Mouse (Mus musculus): ENCODE data around the gene Dlx5. TPM values are rescaled to one million over a fixed set of nuclear protein-coding genes. Genes with fewer than 3 reads are reported as not detected.

Gene Dlx5
- not detected in 2 replicates for polyA plus RNA-seq (2012; rRNA removed)

- TF ChIP-seq CTCF (conservative IDR thresholded peaks at IDR 0.05; ENCODE audit: insufficient read depth, insufficient read length, low read depth, low read length), result no peak
- TF ChIP-seq POLR2A (IDR thresholded peaks at IDR 0.05; ENCODE audit: low read depth, low read length), result no peak
- H3K27me3 ChIP-seq (replicated peaks; ENCODE audit: control insufficient read depth, insufficient read depth, low read length), result peaks cover 13% of the 10 kb centered on the region; the same call in 1 of the 2 replicates
- 2% methylated on average over 39 of the region's 42 CpGs for WGBS
These were observed at the start of gene Dlx5 for GRCm38 (mm10) chr6:6881638-6882190. Gene Dlx5, minus strand, starts transcription at chr6:6882085.

GRCm38 (mm10) chr6:6931507-6931906 lies 49.6 kb upstream of the Dlx5 start:
- no peak for DNase-seq
- 82% methylated on average over 4 of the region's 4 CpGs for WGBS
- H3K27me3 ChIP-seq (replicated peaks; ENCODE audit: control insufficient read depth, insufficient read depth, low read length), result no peaks in the 10 kb centered on the region; the same call in 1 of the 2 replicates
- H3K27ac ChIP-seq (ENCODE audit: insufficient read depth, low read depth, low read length), result no peak overlapping the region
- no peaks in the 10 kb centered on the region for H3K36me3 ChIP-seq (ENCODE audit: control insufficient read depth, insufficient read depth, low read length)
- no peaks in the 10 kb centered on the region for H3K4me1 ChIP-seq (ENCODE audit: control insufficient read depth, insufficient read depth, low read length)
- no peak for TF ChIP-seq POLR2A (IDR thresholded peaks at IDR 0.05; ENCODE audit: low read depth, low read length)
- no peak overlapping the region for H3K4me3 ChIP-seq (ENCODE audit: insufficient read depth, low read depth, low read length)

More at GRCm38 (mm10) chr6:6881638-6882190, at the start of gene Dlx5:
- no peaks in the 10 kb centered on the region for H3K36me3 ChIP-seq (ENCODE audit: control insufficient read depth, insufficient read depth, low read length)
- H3K4me3 ChIP-seq (ENCODE audit: insufficient read depth, low read depth, low read length), result peak within 1 kb of the TSS; percentile 13; the same call in 1 of the 2 replicates
- no peak within 1 kb of the TSS for H3K27ac ChIP-seq (ENCODE audit: insufficient read depth, low read depth, low read length)
- H3K4me1 ChIP-seq (ENCODE audit: control insufficient read depth, insufficient read depth, low read length), result no peaks in the 10 kb centered on the region
- DNase-seq, result no peak

GRCm38 (mm10) chr6:6930831-6931230 lies 48.9 kb upstream of the Dlx5 start:
- no peak for TF ChIP-seq POLR2A (IDR thresholded peaks at IDR 0.05; ENCODE audit: low read depth, low read length)
- DNase-seq, result no peak
- WGBS, result 84% methylated on average over 4 of the region's 4 CpGs

GRCm38 (mm10) chr6:6925264-6925663 lies 43.4 kb upstream of the Dlx5 start:
- Histone ChIP-seq H3K36me3 (ENCODE audit: control insufficient read depth, insufficient read depth, low read length) (no peaks in the 10 kb centered on the region), H3K27me3 (replicated peaks; ENCODE audit: control insufficient read depth, insufficient read depth, low read length) (no peaks in the 10 kb centered on the region), H3K4me1 (ENCODE audit: control insufficient read depth, insufficient read depth, low read length) (no peaks in the 10 kb centered on the region), H3K4me3 (ENCODE audit: insufficient read depth, low read depth, low read length) (no peak overlapping the region), H3K27ac (ENCODE audit: insufficient read depth, low read depth, low read length) (no peak overlapping the region)
- 50% methylated on average over 1 of the region's 1 CpGs for WGBS
- TF ChIP-seq CTCF (conservative IDR thresholded peaks at IDR 0.05; ENCODE audit: insufficient read depth, insufficient read length, low read depth, low read length) (no peak), POLR2A (IDR thresholded peaks at IDR 0.05; ENCODE audit: low read depth, low read length) (no peak)
- no peak for DNase-seq

More at GRCm38 (mm10) chr6:6930831-6931230, 48.9 kb upstream of the Dlx5 start:
- no peak overlapping the region for H3K4me3 ChIP-seq (ENCODE audit: insufficient read depth, low read depth, low read length)
- no peak overlapping the region for H3K27ac ChIP-seq (ENCODE audit: insufficient read depth, low read depth, low read length)
- H3K4me1 ChIP-seq (ENCODE audit: control insufficient read depth, insufficient read depth, low read length), result no peaks in the 10 kb centered on the region
- H3K36me3 ChIP-seq (ENCODE audit: control insufficient read depth, insufficient read depth, low read length), result no peaks in the 10 kb centered on the region
- H3K27me3 ChIP-seq (replicated peaks; ENCODE audit: control insufficient read depth, insufficient read depth, low read length), result no peaks in the 10 kb centered on the region; the same call in 1 of the 2 replicates

- H3K4me1 ChIP-seq (ENCODE audit: control insufficient read depth, insufficient read depth, low read length), result no peaks in the 10 kb centered on the region
- H3K4me3 ChIP-seq (ENCODE audit: insufficient read depth, low read depth, low read length), result no peak overlapping the region
- H3K27ac ChIP-seq (ENCODE audit: insufficient read depth, low read depth, low read length), result no peak overlapping the region
- TF ChIP-seq CTCF (conservative IDR thresholded peaks at IDR 0.05; ENCODE audit: insufficient read depth, insufficient read length, low read depth, low read length) (no peak), POLR2A (IDR thresholded peaks at IDR 0.05; ENCODE audit: low read depth, low read length) (no peak)
- WGBS, result 89% methylated on average over 4 of the region's 4 CpGs
- no peaks in the 10 kb centered on the region for H3K27me3 ChIP-seq (replicated peaks; ENCODE audit: control insufficient read depth, insufficient read depth, low read length)
- no peak for DNase-seq
- H3K36me3 ChIP-seq (ENCODE audit: control insufficient read depth, insufficient read depth, low read length), result no peaks in the 10 kb centered on the region
These were observed 35.4 kb upstream of the Dlx5 start for GRCm38 (mm10) chr6:6917334-6917733.

GRCm38 (mm10) chr6:6915526-6915915 lies 33.6 kb upstream of the Dlx5 start:
- no peaks in the 10 kb centered on the region for H3K27me3 ChIP-seq (replicated peaks; ENCODE audit: control insufficient read depth, insufficient read depth, low read length)
- H3K36me3 ChIP-seq (ENCODE audit: control insufficient read depth, insufficient read depth, low read length), result no peaks in the 10 kb centered on the region
- H3K27ac ChIP-seq (ENCODE audit: insufficient read depth, low read depth, low read length), result no peak overlapping the region
- no peak overlapping the region for H3K4me3 ChIP-seq (ENCODE audit: insufficient read depth, low read depth, low read length)
- WGBS, result 55% methylated on average over 9 of the region's 9 CpGs
- TF ChIP-seq POLR2A (IDR thresholded peaks at IDR 0.05; ENCODE audit: low read depth, low read length), result no peak
- H3K4me1 ChIP-seq (ENCODE audit: control insufficient read depth, insufficient read depth, low read length), result no peaks in the 10 kb centered on the region
- no peak for DNase-seq

- Histone ChIP-seq H3K27me3 (replicated peaks; ENCODE audit: control insufficient read depth, insufficient read depth, low read length) (no peaks in the 10 kb centered on the region), H3K27ac (ENCODE audit: insufficient read depth, low read depth, low read length) (no peak overlapping the region), H3K4me1 (ENCODE audit: control insufficient read depth, insufficient read depth, low read length) (no peaks in the 10 kb centered on the region), H3K4me3 (ENCODE audit: insufficient read depth, low read depth, low read length) (no peak overlapping the region), H3K36me3 (ENCODE audit: control insufficient read depth, insufficient read depth, low read length) (no peaks in the 10 kb centered on the region)
- 40% methylated on average over 5 of the region's 5 CpGs for WGBS
- TF ChIP-seq CTCF (conservative IDR thresholded peaks at IDR 0.05; ENCODE audit: insufficient read depth, insufficient read length, low read depth, low read length), result 0 out of 2 replicates have a peak, but pooled peaks have one; percentile 20
- no peak for TF ChIP-seq POLR2A (IDR thresholded peaks at IDR 0.05; ENCODE audit: low read depth, low read length)
- DNase-seq, result peak; percentile 46
These were observed 33.1 kb upstream of the Dlx5 start for GRCm38 (mm10) chr6:6914849-6915525.

Measured in kidney, adult 2 months (tissue).